Mouse (Mus musculus) ES-Bruce4 (cell line): ENCODE results near the gene Nek9.

ENCODE experiments used
- CTCF ChIP-seq: IDR thresholded peaks from one replicate; pipeline ENCODE4 v1.8.1; 2011; ENCODE audit warnings: low read depth, low read length
- EP300 ChIP-seq: IDR thresholded peaks from 2 replicates; pipeline ENCODE4 v1.6.1; 2011; ENCODE audit warnings: low read depth, low read length; ENCODE audit not compliant: insufficient read depth
- POLR2A ChIP-seq: IDR thresholded peaks from one replicate; pipeline ENCODE4 v1.8.1; 2011; ENCODE audit warnings: low read length; ENCODE audit not compliant: insufficient read depth

DNA sequence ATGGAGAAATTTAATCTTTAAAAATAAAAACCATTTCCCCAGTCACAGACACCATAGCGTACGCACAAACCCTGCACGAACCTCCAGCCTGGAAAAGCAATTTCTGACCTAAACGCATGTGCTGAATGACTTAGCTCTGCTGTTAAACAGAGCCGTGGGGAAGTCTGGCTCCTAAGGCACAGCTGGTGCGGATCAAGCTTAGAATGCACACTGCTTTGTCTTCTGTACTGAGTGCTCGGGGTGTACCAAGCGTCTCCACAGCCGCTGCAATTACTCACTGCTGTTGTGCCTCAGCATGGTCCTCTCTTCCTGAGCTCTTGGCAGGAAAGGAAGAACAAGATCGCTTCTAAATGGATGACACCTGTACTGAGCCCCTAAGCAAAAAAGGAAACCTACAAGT, 76.7 kb downstream of the Nek9 start:
- TF ChIP-seq CTCF (no peak), EP300 (no peak), POLR2A (no peak)
